Mouse (Mus musculus) mesoderm, embryonic 11.5 days (tissue): ENCODE results near the gene Eif4e3.

Source experiments
- DNase-seq: peaks from one replicate; pipeline ENCODE4 v3.0.0-alpha.2; 2012; ENCODE audit warnings: low read depth, low spot score

The Eif4e3 gene

DNA sequence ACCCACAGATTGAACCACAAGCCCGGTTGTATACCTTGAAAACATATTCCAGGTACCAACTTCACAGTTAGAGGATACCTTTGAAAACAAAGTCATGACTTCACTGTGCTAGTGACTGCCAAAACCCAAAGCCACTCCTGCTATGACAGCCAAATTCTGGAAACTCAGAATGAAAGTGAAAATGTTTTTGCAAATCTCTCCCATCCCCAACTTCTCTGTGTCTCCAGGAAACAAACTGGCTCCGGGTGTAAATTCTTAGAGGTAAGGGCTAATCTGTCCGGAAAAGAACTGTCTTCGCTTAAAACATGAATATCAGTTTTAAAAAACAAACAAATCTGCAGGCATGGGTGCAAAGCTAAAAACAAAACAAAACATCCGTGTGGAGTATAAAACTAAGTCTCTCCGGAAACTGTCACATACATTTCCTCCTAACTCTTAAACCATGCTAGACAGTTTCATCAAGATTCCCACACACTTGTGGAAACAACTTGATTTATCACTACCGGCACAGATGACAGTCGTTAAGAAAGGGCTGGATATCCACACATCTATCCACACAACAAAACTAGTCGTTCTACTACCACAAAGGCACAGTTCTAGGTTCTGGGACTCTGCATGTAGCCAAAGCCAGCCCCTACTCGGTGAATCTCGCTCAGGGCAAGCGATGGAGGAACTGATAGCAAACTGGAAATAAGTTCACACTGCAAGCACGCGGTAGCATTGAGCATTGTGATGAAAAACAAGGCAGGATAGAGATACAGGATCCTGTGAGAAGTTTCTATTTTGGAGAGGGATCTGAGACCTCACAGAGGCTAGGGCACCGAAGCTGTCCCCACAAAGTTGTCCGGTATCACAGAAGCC, 884 bp downstream of the Eif4e3 start:
- DNase-seq = no peak

DNA sequence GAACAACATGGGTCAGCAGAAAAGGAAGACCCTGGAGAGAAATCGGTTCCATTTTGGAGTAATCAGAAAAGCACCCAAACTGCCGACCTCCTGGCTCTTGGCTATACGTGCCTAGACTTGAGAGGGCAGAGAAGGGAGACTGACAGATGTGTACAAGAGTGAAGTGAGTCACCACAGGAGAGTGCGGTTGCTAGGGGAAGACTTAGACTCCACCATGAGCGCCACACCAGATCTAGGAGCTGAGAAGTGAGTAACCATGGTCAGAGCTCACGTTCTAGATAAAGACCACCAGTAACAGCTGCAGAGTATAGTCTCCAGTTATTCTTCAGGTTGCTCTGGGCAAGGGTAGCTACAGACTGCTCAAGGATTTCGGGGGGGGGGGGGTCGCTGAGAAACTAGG, 3.3 kb downstream of the Eif4e3 start:
- no peak for DNase-seq

DNA sequence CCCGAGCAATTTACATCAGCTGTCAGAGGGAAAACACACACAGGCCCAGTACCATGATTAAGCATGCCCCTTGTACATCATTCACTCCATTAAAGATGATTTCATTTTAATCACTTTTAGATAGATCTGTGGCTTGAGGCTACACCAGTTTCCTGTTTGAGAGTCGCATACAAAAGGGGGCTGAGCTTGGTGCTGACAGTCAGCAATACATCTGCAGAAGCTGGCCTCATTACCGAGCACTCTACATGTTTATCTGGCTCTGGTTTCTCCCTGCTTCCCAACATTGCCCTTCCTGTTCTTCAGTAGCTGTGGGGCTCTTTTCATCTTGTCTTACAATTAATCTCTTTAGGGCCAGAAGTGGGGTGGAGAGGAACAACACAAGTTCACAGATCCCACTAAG, 6.1 kb downstream of the Eif4e3 start:
- DNase-seq = no peak

DNA sequence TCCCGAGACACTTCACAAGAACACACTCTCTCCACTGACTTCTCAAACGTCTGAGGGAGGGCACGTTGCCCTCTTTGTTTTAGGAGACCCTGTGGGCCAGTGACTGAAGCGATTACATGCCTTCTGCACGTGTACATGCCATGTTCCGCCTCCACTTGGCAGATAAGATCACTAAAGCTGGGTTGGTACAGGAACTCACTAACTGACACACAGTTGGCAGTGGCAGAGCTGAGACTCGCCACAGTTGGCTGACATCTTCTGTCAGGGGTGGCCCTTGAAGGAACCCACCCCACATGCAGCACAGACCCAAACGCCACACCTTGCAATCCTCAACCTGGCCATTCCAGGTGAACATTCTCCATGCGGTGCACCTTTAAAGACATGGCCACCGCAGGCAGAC, 8.0 kb downstream of the Eif4e3 start:
- DNase-seq = no peak

DNA sequence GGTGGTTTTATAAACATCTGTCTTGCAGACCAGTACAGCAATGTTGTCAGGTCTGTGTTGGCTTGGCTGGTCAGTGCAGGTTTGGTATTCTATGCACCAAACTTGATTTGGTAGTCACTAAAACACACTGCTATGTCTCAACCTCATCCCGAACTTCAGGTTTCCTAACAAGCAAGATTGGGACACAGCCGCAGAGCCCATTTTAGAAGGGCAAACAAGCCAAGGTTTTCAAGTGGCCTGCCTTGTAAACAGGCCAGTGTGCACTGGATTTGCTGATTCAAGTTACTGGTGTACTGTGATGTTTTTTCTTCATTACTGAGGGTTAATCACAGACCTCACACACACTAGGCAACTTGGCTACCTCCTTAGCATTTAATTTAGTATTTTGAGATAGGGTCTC, 10.5 kb downstream of the Eif4e3 start:
- DNase-seq = no peak

DNA sequence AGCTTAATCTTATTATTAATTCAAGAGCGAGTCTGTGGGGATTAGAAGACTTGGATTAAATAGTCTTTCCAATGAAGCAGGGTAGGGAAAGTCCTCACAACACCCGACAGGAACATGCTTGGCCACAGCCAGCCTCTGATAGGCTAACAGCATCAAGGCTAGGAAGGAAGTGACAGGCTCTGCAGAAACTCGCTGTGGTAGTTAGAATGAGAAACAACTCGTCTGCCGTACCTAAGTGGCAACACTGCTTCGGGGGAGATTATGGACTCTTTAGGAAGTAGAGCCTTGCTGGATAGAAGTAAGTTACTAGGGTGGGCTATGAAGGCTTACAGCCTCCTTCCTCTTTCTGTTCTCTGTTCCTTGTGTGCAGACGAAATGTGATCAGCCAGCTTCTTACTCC, 11.1 kb downstream of the Eif4e3 start:
- DNase-seq = no peak

DNA sequence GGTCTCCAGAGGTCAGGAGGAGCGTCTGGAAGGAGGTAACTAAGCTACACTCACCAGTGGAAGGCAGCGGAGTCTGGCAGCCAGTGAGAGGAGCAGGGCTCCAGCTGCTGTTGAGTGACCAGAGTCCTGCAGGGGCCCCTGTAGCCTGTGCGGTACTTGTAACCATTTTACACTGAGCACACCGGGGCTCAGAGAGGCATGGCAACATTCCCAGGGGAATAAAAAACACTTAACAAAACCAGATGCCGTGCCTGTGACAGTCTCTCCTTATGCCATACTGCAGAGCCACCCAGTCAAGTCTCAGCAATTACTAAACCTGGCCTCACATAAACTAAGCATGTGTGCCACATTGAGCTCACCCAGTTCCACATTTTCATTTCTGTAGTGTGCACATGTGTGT, 12.2 kb downstream of the Eif4e3 start:
- no peak for DNase-seq

DNA sequence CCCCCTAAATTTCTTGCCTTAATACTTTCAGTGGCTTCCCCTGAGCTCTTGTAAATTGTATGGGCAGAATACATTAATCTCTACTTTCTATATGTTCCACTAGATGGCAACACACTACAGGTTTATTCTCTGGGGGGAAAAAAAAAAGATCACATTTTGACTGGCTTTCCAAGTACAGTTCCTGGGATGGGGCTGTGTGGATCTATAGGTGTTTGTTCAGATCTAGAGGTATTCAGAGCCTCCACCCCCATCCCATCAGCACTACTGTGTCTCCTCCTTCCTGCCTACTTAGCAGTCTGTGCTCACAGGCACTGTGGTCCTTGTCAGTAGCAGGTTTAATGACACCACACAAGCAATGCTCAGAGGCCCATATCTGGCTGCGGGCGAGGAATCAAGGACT, 14.2 kb downstream of the Eif4e3 start:
- no peak for DNase-seq

DNA sequence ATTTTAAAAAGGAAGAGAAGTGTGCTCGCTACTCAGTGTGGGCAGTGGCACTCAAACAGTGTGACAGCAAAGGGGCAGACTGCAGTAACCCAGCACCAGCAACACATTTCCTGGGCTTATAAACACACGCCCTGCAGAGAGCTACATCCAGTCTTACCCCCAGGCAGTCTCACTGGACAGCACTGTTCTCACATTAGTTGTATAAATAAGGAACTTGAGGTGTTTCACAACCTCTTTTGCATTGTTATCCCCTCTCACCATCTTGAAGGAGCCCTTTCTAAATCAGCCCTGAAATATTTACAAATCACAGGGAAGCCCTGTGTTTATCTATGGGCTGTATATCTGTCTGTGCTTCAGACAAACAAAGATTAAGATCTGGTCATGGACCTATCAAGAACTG, 17.3 kb downstream of the Eif4e3 start:
- DNase-seq = no peak

DNA sequence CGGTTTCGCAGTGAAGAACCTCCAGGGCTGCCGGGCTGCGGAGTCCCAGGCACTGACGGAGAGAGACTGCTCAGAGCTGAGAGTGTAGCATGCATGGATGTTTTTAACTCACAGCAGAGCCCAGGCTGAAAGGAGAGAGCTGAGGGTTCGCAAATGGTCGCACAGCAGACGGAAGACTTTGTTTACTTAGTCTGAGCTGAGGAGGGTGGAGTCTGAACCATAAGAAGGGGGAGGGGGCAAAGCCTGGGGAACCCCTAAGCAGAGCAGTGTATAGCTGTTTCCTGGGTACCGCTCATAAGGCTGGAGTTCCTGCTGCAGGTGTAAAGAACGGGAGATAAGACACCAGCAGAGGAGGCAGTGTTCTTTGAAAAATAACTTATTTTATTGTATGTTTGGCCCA, 20.2 kb downstream of the Eif4e3 start:
- DNase-seq = no peak

DNA sequence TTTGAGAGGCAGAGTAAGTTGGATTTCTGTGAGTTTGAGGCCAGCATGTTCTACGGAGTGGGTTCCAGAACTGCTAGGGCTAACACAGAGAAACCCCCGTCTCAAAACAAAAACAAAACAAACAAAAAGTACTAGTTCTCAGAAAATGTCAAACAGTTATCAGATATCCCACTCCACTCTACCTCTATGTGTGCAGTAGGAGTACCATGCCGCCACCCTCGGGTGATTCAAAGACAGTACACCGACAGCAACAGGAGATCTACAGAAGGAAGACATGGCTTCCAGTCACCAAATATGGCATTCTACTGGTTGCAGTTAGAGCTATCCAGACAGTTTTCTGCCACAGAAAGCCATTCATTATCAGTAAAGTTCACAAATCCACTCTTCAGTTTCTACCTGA, 21.7 kb downstream of the Eif4e3 start:
- DNase-seq = no peak

DNA sequence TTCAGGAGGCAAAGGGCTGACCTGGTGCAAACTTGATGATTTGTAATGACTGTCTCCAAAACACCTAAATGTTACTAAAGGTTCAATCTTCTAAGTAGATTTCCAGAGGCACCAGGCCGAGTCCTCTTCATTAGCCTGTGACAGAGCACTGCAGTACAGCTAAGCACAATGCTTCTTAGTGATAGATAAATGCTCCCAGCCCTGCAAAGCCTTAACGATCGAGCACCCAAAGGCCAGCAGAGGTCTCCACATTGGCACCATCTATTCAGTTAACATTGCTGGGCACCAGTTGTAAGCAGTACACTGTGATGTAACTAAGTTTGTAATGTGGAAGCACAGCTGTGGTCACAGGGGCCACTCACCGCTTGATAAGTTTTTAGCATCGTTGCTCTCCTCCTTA, 22.2 kb downstream of the Eif4e3 start:
- no peak for DNase-seq

DNA sequence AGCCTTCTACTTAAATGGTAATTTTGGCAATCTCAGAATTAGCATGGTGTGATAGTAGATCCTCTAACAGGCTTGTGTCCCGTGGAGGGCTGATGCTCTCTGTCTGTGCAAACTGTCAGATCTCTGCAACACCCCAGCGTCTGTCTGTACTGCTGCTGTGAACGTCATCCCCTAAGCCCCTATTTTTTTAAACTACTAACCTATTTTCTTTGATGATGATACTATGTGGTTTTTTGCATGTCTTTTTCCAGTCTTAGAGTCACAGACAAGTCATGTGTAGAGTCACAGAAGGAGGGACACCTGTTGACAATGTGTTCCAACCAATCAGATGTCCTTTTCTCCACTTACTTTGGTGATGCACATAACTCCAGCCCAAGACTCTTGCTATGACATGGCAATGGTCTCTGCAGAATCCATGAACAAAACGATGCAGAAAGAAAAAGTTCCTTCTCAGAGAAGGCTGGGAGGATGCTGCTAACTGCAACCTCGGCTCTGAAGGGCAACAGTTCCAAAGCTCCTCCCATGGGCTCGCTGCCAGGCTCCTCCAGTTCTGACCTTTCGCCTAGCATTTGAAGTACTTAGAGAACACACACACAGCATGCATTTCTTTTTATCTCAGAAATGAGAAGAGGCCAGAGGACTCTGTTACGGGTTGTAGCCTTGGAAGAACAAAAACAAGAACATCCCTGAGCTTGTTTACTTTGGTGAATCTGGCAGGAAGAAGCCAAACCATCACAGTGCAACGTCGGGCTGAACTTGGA, 23.0 kb downstream of the Eif4e3 start:
- no peak for DNase-seq

DNA sequence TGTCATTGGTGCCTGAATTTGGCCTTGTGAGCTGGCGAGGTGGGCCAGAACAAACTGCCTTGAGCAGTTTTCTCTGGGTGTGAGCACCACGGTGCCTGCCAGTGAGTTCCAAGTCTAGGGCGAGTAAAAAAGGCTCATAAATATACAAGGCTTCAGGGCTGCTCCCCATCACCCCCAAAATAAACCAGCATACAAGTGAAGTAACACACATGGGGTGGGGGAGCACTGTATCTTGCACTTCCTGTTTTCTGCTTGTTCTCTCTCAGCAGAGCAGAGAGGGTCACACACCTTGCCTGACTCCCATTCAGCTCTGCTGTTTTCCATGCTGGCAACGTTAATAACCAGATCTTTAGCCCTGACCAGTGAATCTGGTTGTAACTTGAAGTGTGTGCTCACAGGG, 29.1 kb downstream of the Eif4e3 start:
- DNase-seq = no peak

DNA sequence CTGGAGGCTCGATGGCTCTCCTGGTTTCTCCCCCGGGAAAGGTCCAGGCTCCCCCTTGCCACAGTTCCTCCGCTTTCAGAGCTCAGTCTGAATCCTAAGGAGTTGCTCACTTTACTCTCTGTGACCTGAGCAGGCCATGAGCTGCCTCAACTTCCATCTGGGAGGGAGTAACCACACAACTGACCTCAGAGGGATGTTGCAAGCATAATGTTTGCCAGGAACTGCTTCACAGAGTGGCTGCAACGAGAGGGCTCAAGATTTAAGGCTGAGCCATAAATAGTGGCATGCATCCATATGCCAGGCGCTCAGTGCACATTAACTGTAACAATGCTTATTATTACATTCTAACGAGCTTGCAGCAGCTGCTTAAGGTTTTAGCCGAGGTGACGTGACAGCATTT, 29.8 kb downstream of the Eif4e3 start:
- DNase-seq = no peak

DNA sequence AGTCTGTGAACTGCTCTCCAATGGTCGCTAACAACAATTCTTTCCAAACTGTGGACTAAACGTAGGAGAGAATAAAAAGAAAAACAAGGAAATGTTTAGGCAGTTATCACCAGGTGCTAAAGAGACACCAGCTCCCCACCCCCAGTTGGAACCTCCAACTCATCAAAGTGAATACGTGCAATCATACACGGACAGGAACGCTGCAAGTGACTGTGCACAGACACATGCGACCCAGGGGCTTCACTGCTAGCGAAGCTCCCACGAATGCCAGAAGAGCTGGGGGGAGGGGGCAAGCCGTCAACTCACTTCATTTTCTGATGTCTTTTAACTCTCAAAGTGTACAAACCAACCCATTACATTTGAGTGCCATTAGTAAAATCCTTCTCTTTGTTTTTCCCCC, 30.4 kb downstream of the Eif4e3 start:
- DNase-seq = no peak

DNA sequence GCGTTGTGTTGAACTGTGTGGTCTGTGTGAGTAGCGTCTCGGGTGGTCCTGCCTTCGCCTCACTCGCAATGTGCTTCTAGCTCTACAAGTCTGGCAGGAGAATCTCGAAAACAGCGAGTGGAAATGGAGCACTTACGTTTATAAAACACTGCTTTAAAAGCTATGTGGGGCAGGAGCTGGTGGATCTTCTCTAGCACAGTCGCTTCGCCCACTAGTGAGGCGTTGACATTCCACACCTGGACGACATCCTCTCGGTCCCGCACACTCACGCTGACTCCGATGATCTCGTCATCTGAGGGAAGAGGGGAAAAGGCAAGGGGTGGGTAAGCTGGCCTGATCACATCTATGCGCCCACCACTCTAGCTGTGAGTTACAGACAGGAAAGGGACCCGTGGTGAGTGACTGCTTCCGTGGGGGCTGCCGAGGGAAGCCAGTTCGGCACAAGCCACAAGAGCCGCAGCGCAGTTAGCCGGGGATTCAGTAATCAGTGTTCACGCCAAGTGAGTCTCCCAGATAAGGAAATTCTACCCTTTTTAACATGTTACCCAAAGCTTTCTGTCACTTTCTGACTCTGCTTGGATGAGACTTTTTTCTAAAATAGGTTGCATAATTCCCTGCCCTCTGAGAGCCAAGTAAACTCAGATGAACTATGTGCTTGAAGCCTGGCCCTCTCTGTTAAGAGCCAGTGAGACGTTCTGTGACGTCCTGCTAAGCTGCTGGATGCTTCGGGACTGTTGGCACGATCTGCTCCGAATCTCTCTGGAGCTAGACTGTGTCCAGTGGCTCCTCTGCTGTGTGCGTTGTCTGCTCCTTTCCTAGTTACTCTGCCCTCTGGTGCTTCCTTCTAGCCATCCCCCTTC, 34.2 kb downstream of the Eif4e3 start:
- no peak for DNase-seq

DNA sequence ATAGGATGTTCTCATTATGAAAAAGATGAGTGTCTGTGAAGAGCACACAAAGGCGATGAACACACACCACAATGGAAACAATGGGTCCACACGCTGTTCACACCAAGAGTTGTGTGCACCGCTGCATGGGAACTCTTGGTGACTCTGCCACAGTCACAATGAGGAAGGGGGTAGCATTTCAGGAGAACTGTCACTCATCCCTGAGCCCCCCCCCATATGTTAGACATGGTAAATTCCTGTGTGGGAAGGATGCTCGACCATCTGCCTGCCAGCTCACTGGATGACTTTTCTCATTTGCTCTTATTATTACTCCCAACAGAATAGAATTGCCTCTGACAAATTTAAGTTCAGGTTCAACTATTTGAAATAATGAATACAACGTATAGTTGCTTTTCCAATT, 34.9 kb downstream of the Eif4e3 start:
- DNase-seq = no peak

DNA sequence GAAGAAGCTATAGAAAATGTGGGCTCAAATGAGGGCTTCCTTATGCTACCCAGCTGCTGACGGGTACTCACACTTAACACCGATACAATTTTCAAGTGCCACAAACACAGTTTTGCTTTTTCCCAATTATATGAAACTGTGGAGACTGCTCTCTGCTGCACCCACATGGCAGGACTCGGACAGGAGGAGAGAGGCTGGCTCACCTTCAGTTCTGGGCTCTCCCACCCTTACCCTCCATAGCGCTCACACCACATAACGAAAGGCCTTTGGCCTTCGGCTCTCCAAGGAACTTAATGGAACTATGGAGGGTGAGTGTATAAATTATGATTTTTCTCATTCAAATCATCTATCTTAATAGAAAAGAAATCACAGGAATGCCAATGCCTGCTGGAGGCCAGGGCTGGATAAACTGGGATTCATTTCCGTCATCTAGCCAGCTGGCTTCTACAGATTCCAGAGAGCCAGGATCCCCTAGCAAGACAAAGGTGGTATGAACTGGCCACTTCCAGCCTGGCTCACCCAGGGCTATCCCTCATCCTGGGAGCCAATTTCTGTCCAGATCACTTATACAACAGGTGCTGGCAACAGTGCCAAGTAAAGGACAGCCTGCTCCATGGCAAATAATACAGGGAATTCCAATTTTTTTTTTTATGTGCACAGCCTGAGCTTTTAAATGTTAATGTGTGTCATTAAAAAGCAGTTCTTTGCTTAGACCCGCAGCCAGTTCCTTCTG, 36.7 kb downstream of the Eif4e3 start:
- no peak for DNase-seq

DNA sequence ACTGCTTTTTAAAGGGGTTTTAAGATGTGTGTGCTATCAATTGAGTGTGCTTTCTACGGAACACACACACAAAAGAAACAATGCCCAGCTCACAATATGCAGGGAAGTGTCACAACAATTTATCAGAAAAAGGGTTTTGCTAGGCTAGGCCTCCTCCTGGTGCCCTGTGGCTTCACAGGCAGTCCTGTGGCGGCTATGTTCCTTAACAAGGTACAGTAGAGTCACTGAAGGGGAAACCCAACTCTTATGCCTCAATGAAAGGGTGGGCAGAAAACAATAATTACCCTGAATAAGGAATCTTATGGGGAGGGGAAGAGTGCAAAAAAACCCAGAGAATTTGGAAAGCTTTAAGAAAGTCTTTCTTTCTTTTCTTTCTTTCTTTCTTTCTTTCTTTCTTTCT, 40.2 kb downstream of the Eif4e3 start:
- DNase-seq = no peak

DNA sequence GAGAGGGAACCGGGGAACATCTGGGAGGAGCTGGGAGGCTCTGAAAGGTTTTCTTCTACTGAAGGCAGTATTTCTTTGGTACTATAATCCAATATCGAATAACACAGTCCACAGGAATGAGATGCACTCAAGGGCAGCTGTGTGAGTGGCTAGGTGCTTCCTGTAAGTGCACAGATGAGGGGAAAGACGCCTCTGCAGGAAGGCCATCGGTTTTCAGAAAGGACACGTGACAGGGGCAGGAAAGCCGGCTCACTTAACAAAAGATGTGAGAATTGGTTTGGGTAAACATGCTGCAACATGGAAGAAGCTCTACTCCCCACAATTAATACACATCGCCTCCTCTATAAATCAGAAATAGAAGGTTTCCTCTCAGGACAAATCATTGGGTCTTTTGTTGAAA, 40.8 kb downstream of the Eif4e3 start:
- DNase-seq = no peak

DNA sequence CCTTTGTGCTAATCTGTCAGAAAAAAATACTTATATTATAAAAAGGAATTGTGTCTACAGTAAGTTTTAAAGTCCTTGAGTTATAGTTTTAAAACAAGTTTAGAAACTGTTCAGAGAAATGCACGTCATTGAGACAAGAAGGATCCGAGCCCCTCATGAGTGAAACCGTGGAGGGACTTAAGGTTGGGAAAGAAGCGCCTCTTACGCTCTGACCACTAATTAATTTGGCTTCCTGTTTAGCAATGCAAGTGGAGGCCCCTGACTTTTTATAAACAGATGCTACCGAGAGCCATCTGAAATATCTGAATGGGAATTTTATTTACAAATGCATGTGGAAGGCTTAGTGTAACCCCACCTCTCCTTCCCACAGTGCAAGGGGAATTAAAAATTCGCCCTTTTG, 41.3 kb downstream of the Eif4e3 start:
- DNase-seq = no peak
